Mouse (Mus musculus) kidney, postnatal 14 days (tissue): Measurements from ENCODE around the gene Slc8a1.

ENCODE experiments used
- DNase-seq: peaks from one replicate; pipeline ENCODE4 v3.0.0; 2022; ENCODE audit warnings: mixed read lengths

Gene Slc8a1

GRCm38 (mm10) chr17:81502732-81503131, 235.4 kb downstream of the Slc8a1 start:
- DNase-seq = no peak

- DNase-seq = no peak
Measured at GRCm38 (mm10) chr17:81500686-81501407, 237.3 kb downstream of the Slc8a1 start.

GRCm38 (mm10) chr17:81497919-81498318, 240.3 kb downstream of the Slc8a1 start:
- DNase-seq = no peak

- DNase-seq = no peak
Measured at GRCm38 (mm10) chr17:81496616-81497015, 241.6 kb downstream of the Slc8a1 start.

- no peak for DNase-seq
Measured at GRCm38 (mm10) chr17:81492216-81492865, 245.8 kb downstream of the Slc8a1 start.

- DNase-seq = no peak
Measured at GRCm38 (mm10) chr17:81486388-81486787, 251.8 kb downstream of the Slc8a1 start.

- no peak for DNase-seq
Measured at GRCm38 (mm10) chr17:81481843-81482490, 256.2 kb downstream of the Slc8a1 start.

GRCm38 (mm10) chr17:81480351-81481161, 257.6 kb downstream of the Slc8a1 start:
- DNase-seq = peak; percentile 86

- DNase-seq = no peak
Measured at GRCm38 (mm10) chr17:81479807-81480206, 258.4 kb downstream of the Slc8a1 start.

GRCm38 (mm10) chr17:81477420-81477819, 260.8 kb downstream of the Slc8a1 start:
- no peak for DNase-seq

- DNase-seq = no peak
Measured at GRCm38 (mm10) chr17:81473363-81473762, 264.8 kb downstream of the Slc8a1 start.

- no peak for DNase-seq
Measured at GRCm38 (mm10) chr17:81468941-81469340, 269.2 kb downstream of the Slc8a1 start.

- DNase-seq = no peak
Measured at GRCm38 (mm10) chr17:81459379-81459778, 278.8 kb downstream of the Slc8a1 start.

- DNase-seq = no peak
Measured at GRCm38 (mm10) chr17:81455977-81456376, 282.2 kb downstream of the Slc8a1 start.

GRCm38 (mm10) chr17:81455269-81455668, 282.9 kb downstream of the Slc8a1 start:
- no peak for DNase-seq

- no peak for DNase-seq
Measured at GRCm38 (mm10) chr17:81441463-81441862, 296.7 kb downstream of the Slc8a1 start, which contains the start of gene Gm11096. Gm11096 (plus strand) TSS chr17:81441763.

- peak; percentile 62 for DNase-seq
Measured at GRCm38 (mm10) chr17:81433148-81433547, 305.0 kb downstream of the Slc8a1 start.

- no peak for DNase-seq
Measured at GRCm38 (mm10) chr17:81432733-81433132, 305.4 kb downstream of the Slc8a1 start.

- no peak for DNase-seq
Measured at GRCm38 (mm10) chr17:81427245-81427644, 310.9 kb downstream of the Slc8a1 start.

GRCm38 (mm10) chr17:81424256-81424912, 313.8 kb downstream of the Slc8a1 start:
- no peak for DNase-seq

- no peak for DNase-seq
Measured at GRCm38 (mm10) chr17:81419802-81420459, 318.2 kb downstream of the Slc8a1 start.
